Mouse (Mus musculus) ES-E14 (cell line): ENCODE data around the gene Zfr2. TPM values are rescaled to one million over a fixed set of nuclear protein-coding genes. Genes with fewer than 3 reads are reported as not detected.

Source experiments
- DNase-seq: peaks from one replicate; pipeline ENCODE4 v3.0.0-alpha.2; 2013; ENCODE audit warnings: low read depth, low spot score
- H3K27ac ChIP-seq: 2 replicates; pipeline ENCODE4 v1.5.1; 2012; ENCODE audit warnings: low read depth, mild to moderate bottlenecking, low read length, moderate library complexity, mixed read lengths; ENCODE audit not compliant: poor library complexity, insufficient read depth, severe bottlenecking
- H3K36me3 ChIP-seq: 2 replicates; pipeline ENCODE4 v1.6.1; 2012; ENCODE audit warnings: mild to moderate bottlenecking, low read length, moderate library complexity, mixed read lengths; ENCODE audit not compliant: control insufficient read depth, poor library complexity, insufficient read depth, severe bottlenecking
- H3K4me1 ChIP-seq, 2 experiments: fragments of 150-350 bp in 1 of 2; sonication (generic) in 1 of 2; 2 replicates each; pipeline ENCODE4 v1.6.1; 2012; ENCODE audit warnings: low read length in 2 of 2, mild to moderate bottlenecking in 1 of 2, mixed read lengths in 1 of 2; ENCODE audit not compliant: control insufficient read depth in 2 of 2, insufficient read depth in 2 of 2, poor library complexity in 1 of 2
- H3K4me3 ChIP-seq, 2 experiments: fragments of 150-350 bp in 1 of 2; sonication (generic) in 1 of 2; 2 replicates each; pipeline ENCODE4 v1.5.1; 2012; ENCODE audit warnings: low read length in 2 of 2, low read depth in 1 of 2, mild to moderate bottlenecking in 1 of 2, mixed read lengths in 1 of 2; ENCODE audit not compliant: insufficient read depth in 1 of 2, poor library complexity in 1 of 2, severe bottlenecking in 1 of 2
- H3K9ac ChIP-seq: 2 replicates; pipeline ENCODE4 v1.6.1; 2012; ENCODE audit warnings: low read depth, mild to moderate bottlenecking, low read length, mixed read lengths; ENCODE audit not compliant: poor library complexity, insufficient read depth, severe bottlenecking
- H3K9me3 ChIP-seq: fragments of 150-350 bp; sonication (generic); 2 replicates; pipeline ENCODE4 v1.6.1; 2012; ENCODE audit warnings: low read depth, mild to moderate bottlenecking, low read length; ENCODE audit not compliant: control insufficient read depth, insufficient read depth
- CHD2 ChIP-seq: IDR thresholded peaks from 2 replicates; pipeline ENCODE4 v1.6.1; 2014; ENCODE audit warnings: mild to moderate bottlenecking, low read depth, low read length, inconsistent platforms
- HCFC1 ChIP-seq: IDR thresholded peaks from 2 replicates; pipeline ENCODE4 v1.6.1; 2012; ENCODE audit warnings: low read length, inconsistent platforms, borderline replicate concordance; ENCODE audit not compliant: insufficient read depth
- MAFK ChIP-seq: IDR thresholded peaks from 2 replicates; pipeline ENCODE4 v1.6.1; 2014; ENCODE audit warnings: mild to moderate bottlenecking, low read depth, low read length, inconsistent platforms; ENCODE audit not compliant: insufficient read depth
- ZC3H11A ChIP-seq: IDR thresholded peaks from 2 replicates; pipeline ENCODE4 v1.6.1; 2012; ENCODE audit warnings: low read depth, mild to moderate bottlenecking, inconsistent platforms, low read length, borderline replicate concordance
- ZNF384 ChIP-seq: IDR thresholded peaks from 2 replicates; pipeline ENCODE4 v1.6.1; 2012; ENCODE audit warnings: low read depth, low read length, inconsistent platforms
- in situ Hi-C, 2 experiments: fragments of 600-800 bp; cut with MboI; formaldehyde crosslinking; loops; one replicate each; pipeline ENCODE4 v1.15.1; 2025; ENCODE audit warnings: low sequenced_read_pairs in 2 of 2, inconsistent platforms in 1 of 2; ENCODE audit not compliant: unreplicated experiment in 2 of 2
- total RNA-seq: library from RNA; depleted of rRNA; stranded (reverse); fragments of 300-350 nt; gene quantifications from 2 replicates; pipeline ENCODE4 v1.2.3, GENCODE M21; 2012; rRNA removed

Zfr2 gene
- total RNA-seq, 1 experiment, result 0.67 TPM

GRCm38 (mm10) chr10:81299585-81300351 is 66.8 kb downstream of the Zfr2 start:
- TF ChIP-seq CHD2, result no peak
- TF ChIP-seq ZC3H11A, result no peak
- no peak for TF ChIP-seq MAFK
- no peak for TF ChIP-seq HCFC1
- no peak for TF ChIP-seq ZNF384
- peaks cover 5% of the 10 kb centered on the region; the same call in 1 of the 2 replicates for H3K36me3 ChIP-seq
- no peak overlapping the region for H3K27ac ChIP-seq
- peaks cover 0 to 19% of the 10 kb centered on the region in 2 experiments; a peak in 1 of 4 replicates for H3K4me1 ChIP-seq
- no peak overlapping the region for H3K9ac ChIP-seq
- in situ Hi-C loops, result no loop called here
- no peaks in the 10 kb centered on the region for H3K9me3 ChIP-seq
- H3K4me3 ChIP-seq, result no peak overlapping the region
- DNase-seq, result no peak

GRCm38 (mm10) chr10:81300352-81300907 is 67.5 kb downstream of the Zfr2 start:
- no peak for TF ChIP-seq ZC3H11A
- no peak for TF ChIP-seq MAFK
- TF ChIP-seq CHD2, result no peak
- TF ChIP-seq HCFC1, result no peak
- TF ChIP-seq ZNF384, result no peak
- H3K4me3 ChIP-seq, result no peak overlapping the region
- in situ Hi-C loops, result no loop called here
- no peak overlapping the region for H3K27ac ChIP-seq
- peaks cover 0 to 19% of the 10 kb centered on the region in 2 experiments; a peak in 1 of 4 replicates for H3K4me1 ChIP-seq
- peaks cover 2% of the 10 kb centered on the region; the same call in 1 of the 2 replicates for H3K36me3 ChIP-seq
- H3K9me3 ChIP-seq, result no peaks in the 10 kb centered on the region
- H3K9ac ChIP-seq, result no peak overlapping the region
- no peak for DNase-seq

- Histone ChIP-seq H3K4me3 (no peak overlapping the region), H3K4me1 (peaks cover 0 to 19% of the 10 kb centered on the region in 2 experiments; a peak in 1 of 4 replicates), H3K9me3 (no peaks in the 10 kb centered on the region), H3K9ac (no peak overlapping the region), H3K36me3 (peaks cover 9% of the 10 kb centered on the region; the same call in 1 of the 2 replicates), H3K27ac (no peak overlapping the region)
- no peak for TF ChIP-seq ZC3H11A
- TF ChIP-seq HCFC1, result no peak
- TF ChIP-seq CHD2, result no peak
- TF ChIP-seq MAFK, result no peak
- in situ Hi-C loops, result no loop called here
- no peak for DNase-seq
Observed at GRCm38 (mm10) chr10:81301321-81301720, 68.4 kb downstream of the Zfr2 start.

Other genes with a start within 250 kb of the Zfr2 start
- gene Gng7, start 218.2 kb upstream of the Zfr2 start, total RNA-seq, result 0.79 and 0.94 TPM in 2 replicates
- 1.1 and 1.3 TPM in 2 replicates for gene Diras1, start 207.5 kb upstream of the Zfr2 start, total RNA-seq
- 12.6 and 13.1 TPM in 2 replicates for gene Slc39a3, start 195.7 kb upstream of the Zfr2 start, total RNA-seq
- 113 and 116 TPM in 2 replicates for gene Sgta, start 173.0 kb upstream of the Zfr2 start, total RNA-seq
- gene Thop1, start 163.1 kb upstream of the Zfr2 start, total RNA-seq, result 155 and 174 TPM in 2 replicates
- gene Creb3l3, start 134.3 kb upstream of the Zfr2 start, total RNA-seq, result 0.94 and 2.2 TPM in 2 replicates
- 115 and 121 TPM in 2 replicates for gene Map2k2, start 127.2 kb upstream of the Zfr2 start, total RNA-seq
- 15.7 and 30.1 TPM in 2 replicates for gene Zbtb7a, start 97.9 kb upstream of the Zfr2 start, total RNA-seq
- 37.8 and 50.7 TPM in 2 replicates for gene Pias4, start 65.2 kb upstream of the Zfr2 start, total RNA-seq
- gene Eef2, start 56.5 kb upstream of the Zfr2 start, total RNA-seq, result 2,093 and 2,486 TPM in 2 replicates
- 65.1 and 66.4 TPM in 2 replicates for gene Dapk3, start 50.1 kb upstream of the Zfr2 start, total RNA-seq
- gene 4930442H23Rik, start 49.3 kb upstream of the Zfr2 start, total RNA-seq, result 0.54 and 0.79 TPM in 2 replicates
- not detected in 2 replicates for gene Nmrk2, start 31.1 kb upstream of the Zfr2 start, total RNA-seq
- 4.1 and 5.5 TPM in 2 replicates for gene Atcay, start 2.3 kb upstream of the Zfr2 start, total RNA-seq
- gene Matk, start 19.8 kb downstream of the Zfr2 start, total RNA-seq, result 0.85 and 5.0 TPM in 2 replicates
- gene Mrpl54, start 33.8 kb downstream of the Zfr2 start, total RNA-seq, result 114 and 138 TPM in 2 replicates
- gene Apba3, start 33.8 kb downstream of the Zfr2 start, total RNA-seq, result 72.3 and 90.2 TPM in 2 replicates
- 5.2 and 15.2 TPM in 2 replicates for gene Tjp3, start 58.4 kb downstream of the Zfr2 start, total RNA-seq
- gene Pip5k1c, start 59.8 kb downstream of the Zfr2 start, total RNA-seq, result 27.3 and 34.6 TPM in 2 replicates
- gene Cactin, start 87.9 kb downstream of the Zfr2 start, total RNA-seq, result 53.1 and 54.9 TPM in 2 replicates
- 2.3 and 4.5 TPM in 2 replicates for gene Tbxa2r, start 95.6 kb downstream of the Zfr2 start, total RNA-seq
- 0.09 and 0.16 TPM in 2 replicates for gene Gipc3, start 110.1 kb downstream of the Zfr2 start, total RNA-seq
- gene Hmg20b, start 117.3 kb downstream of the Zfr2 start, total RNA-seq, result 43.5 and 55.9 TPM in 2 replicates
- 28.7 and 46.1 TPM in 2 replicates for gene Mfsd12, start 124.3 kb downstream of the Zfr2 start, total RNA-seq
- gene 4930404N11Rik, start 132.7 kb downstream of the Zfr2 start, total RNA-seq, result 9.4 and 19.1 TPM in 2 replicates
- gene Fzr1, start 145.4 kb downstream of the Zfr2 start, total RNA-seq, result 63.0 and 94.5 TPM in 2 replicates
- gene Dohh, start 151.3 kb downstream of the Zfr2 start, total RNA-seq, result 168 and 183 TPM in 2 replicates
- gene Gm48551, start 151.3 kb downstream of the Zfr2 start, total RNA-seq, result 1.1 and 1.8 TPM in 2 replicates
- 2.5 and 2.7 TPM in 2 replicates for gene Gm48552, start 155.8 kb downstream of the Zfr2 start, total RNA-seq
- 1.7 TPM in 2 replicates for gene Smim24, start 159.9 kb downstream of the Zfr2 start, total RNA-seq
- 4.9 and 6.3 TPM in 2 replicates for gene Nfic, start 222.5 kb downstream of the Zfr2 start, total RNA-seq
- gene Celf5, start 249.6 kb downstream of the Zfr2 start, total RNA-seq, result 5.0 and 8.2 TPM in 2 replicates